Mouse (Mus musculus) Patski (cell line): ENCODE results near the gene Dicer1. TPM values are rescaled to one million over a fixed set of nuclear protein-coding genes. Genes with fewer than 3 reads are reported as not detected.
"Not testable (repeated sequence)": the region's sequence is repeated elsewhere in the genome, so short reads cannot be mapped to it uniquely, and the experiment has no call there.

Source experiments
- ATAC-seq: fragments of 100-300 bp; one replicate; pipeline ENCODE4 v1.8.0; 2021
- CTCF ChIA-PET: fragments of 350-600 bp; sonication (Branson Sonifier 250); formaldehyde crosslinking; loops from one replicate; lab custom pipeline; 2022; ENCODE audit warnings: inconsistent platforms; lab: Charles Lee
- POLR2A ChIA-PET: fragments of 350-600 bp; sonication (Branson Sonifier 250); formaldehyde crosslinking; loops from one replicate; lab custom pipeline; 2022; ENCODE audit warnings: antibody characterized with exemption, inconsistent platforms; lab: Charles Lee
- DNase-seq: peaks from one replicate; pipeline ENCODE4 v3.0.0-alpha.2; 2011; ENCODE audit warnings: low read depth, low spot score
- H3K27me3 ChIP-seq: fragments of 371-371 bp; one replicate; pipeline ENCODE4 v1.5.1; 2021
- CTCF ChIP-seq: fragments of 100-300 bp; IDR thresholded peaks from one replicate; pipeline ENCODE4 v1.5.1; 2021
- in situ Hi-C: fragments of 300-500 bp; cut with MboI; formaldehyde crosslinking; loops from 3 replicates; pipeline ENCODE4 v1.11.1; 2018; ENCODE audit warnings: low pct_unique_long_range_greater_than_20kb, mixed read lengths
- polyA plus RNA-seq: library from polyadenylated mRNA; unstranded; gene quantifications from one replicate; pipeline ENCODE4 v1.2.3, GENCODE M21; 2021

Gene Dicer1
- polyA plus RNA-seq, 1 experiment from 2014 or later, result 22.6 TPM

- ATAC-seq (no peak), DNase-seq (no peak)
- POLR2A ChIA-PET, result no interaction called here
- no peaks in the 10 kb centered on the region for H3K27me3 ChIP-seq
- TF ChIP-seq CTCF, result peak; percentile 31
- in situ Hi-C loops, result no loop called here
- CTCF ChIA-PET, result no interaction called here
Observed at GRCm38 (mm10) chr12:104742247-104742646, 9.5 kb downstream of the Dicer1 start.

GRCm38 (mm10) chr12:104740841-104741787, 10.6 kb downstream of the Dicer1 start:
- DNase-seq, result no peak
- no peaks in the 10 kb centered on the region for H3K27me3 ChIP-seq
- ChIA-PET CTCF (interaction anchor here (0.8 to 1.5 kb wide), 5 partner anchors 9 to 28 kb away, joined by 3 read pairs; no protein-coding TSS in a partner anchor), POLR2A (no interaction called here)
- TF ChIP-seq CTCF, result no peak
- in situ Hi-C loops, result no loop called here
- ATAC-seq, result no peak

GRCm38 (mm10) chr12:104738931-104739330, 12.8 kb downstream of the Dicer1 start:
- TF ChIP-seq CTCF, result no peak
- CTCF ChIA-PET, result interaction anchor here (1.6 kb wide), 1 partner anchor 10 kb away, joined by 4 read pairs; no protein-coding TSS in a partner anchor
- in situ Hi-C loops, result no loop called here
- ATAC-seq, result no peak
- H3K27me3 ChIP-seq, result no peaks in the 10 kb centered on the region
- no peak for DNase-seq
- POLR2A ChIA-PET, result no interaction called here

- in situ Hi-C loops, result no loop called here
- TF ChIP-seq CTCF, result no peak
- CTCF ChIA-PET, result no interaction called here
- ATAC-seq, result no peak
- DNase-seq, result no peak
- POLR2A ChIA-PET, result no interaction called here
- H3K27me3 ChIP-seq, result no peaks in the 10 kb centered on the region
Observed at GRCm38 (mm10) chr12:104738446-104738845, 13.3 kb downstream of the Dicer1 start.

- POLR2A ChIA-PET, result no interaction called here
- in situ Hi-C loops, result no loop called here
- DNase-seq (no peak), ATAC-seq (no peak)
- TF ChIP-seq CTCF, result no peak
- H3K27me3 ChIP-seq, result no peaks in the 10 kb centered on the region
- CTCF ChIA-PET, result no interaction called here
Observed at GRCm38 (mm10) chr12:104737666-104738065, 14.1 kb downstream of the Dicer1 start.

- ATAC-seq (no peak), DNase-seq (no peak)
- ChIA-PET POLR2A (no interaction called here), CTCF (interaction anchor here (1.3 kb wide), 1 partner anchor 203 kb away, joined by 3 read pairs; no protein-coding TSS in a partner anchor)
- H3K27me3 ChIP-seq, result no peaks in the 10 kb centered on the region
- TF ChIP-seq CTCF, result no peak
- in situ Hi-C loops, result no loop called here
Observed at GRCm38 (mm10) chr12:104735993-104736395, 15.8 kb downstream of the Dicer1 start.

- no peak for TF ChIP-seq CTCF
- DNase-seq (no peak), ATAC-seq (no peak)
- ChIA-PET CTCF (interaction anchor here (1.3 kb wide), 1 partner anchor 11 kb away, joined by 4 read pairs; no protein-coding TSS in a partner anchor), POLR2A (no interaction called here)
- in situ Hi-C loops, result no loop called here
- H3K27me3 ChIP-seq, result no peaks in the 10 kb centered on the region
Observed at GRCm38 (mm10) chr12:104733165-104733564, 18.6 kb downstream of the Dicer1 start.

- ChIA-PET CTCF (interaction anchor here (0.9 kb wide), 1 partner anchor 9 kb away, joined by 3 read pairs; no protein-coding TSS in a partner anchor), POLR2A (no interaction called here)
- no peaks in the 10 kb centered on the region for H3K27me3 ChIP-seq
- in situ Hi-C loops, result no loop called here
- no peak for TF ChIP-seq CTCF
- ATAC-seq, result no peak
- no peak for DNase-seq
Observed at GRCm38 (mm10) chr12:104731782-104732181, 20.0 kb downstream of the Dicer1 start.

GRCm38 (mm10) chr12:104726436-104726835, 25.3 kb downstream of the Dicer1 start:
- ATAC-seq, DNase-seq, CTCF ChIA-PET, POLR2A ChIA-PET, H3K27me3 ChIP-seq, in situ Hi-C loops: not testable (repeated sequence)

GRCm38 (mm10) chr12:104722056-104722455, 29.7 kb downstream of the Dicer1 start:
- ATAC-seq (no peak), DNase-seq (no peak)
- H3K27me3 ChIP-seq, result no peaks in the 10 kb centered on the region
- in situ Hi-C loops, result no loop called here
- ChIA-PET POLR2A (interaction anchor here (0.6 kb wide), 1 partner anchor 55 kb away, joined by 4 read pairs; no protein-coding TSS in a partner anchor), CTCF (interaction anchor here (1.0 to 1.2 kb wide), 2 partner anchors 11 to 254 kb away, joined by 3 to 4 read pairs; no protein-coding TSS in a partner anchor)
- TF ChIP-seq CTCF, result no peak

GRCm38 (mm10) chr12:104721011-104721410, 30.7 kb downstream of the Dicer1 start:
- ATAC-seq (no peak), DNase-seq (no peak)
- no peaks in the 10 kb centered on the region for H3K27me3 ChIP-seq
- ChIA-PET POLR2A (interaction anchor here (0.6 kb wide), 1 partner anchor 109 kb away, joined by 3 read pairs; no protein-coding TSS in a partner anchor), CTCF (no interaction called here)
- TF ChIP-seq CTCF, result no peak
- in situ Hi-C loops, result no loop called here
